Mouse (Mus musculus) kidney, postnatal 0 days (tissue): Measurements from ENCODE around the gene Fgfr2. TPM values are rescaled to one million over a fixed set of nuclear protein-coding genes. Genes with fewer than 3 reads are reported as not detected.
A peak's percentile ranks its signal among the peaks of the same experiment; 100 is the strongest.

Source experiments
- ATAC-seq: fragments of 200-750 bp; cut with Nextera tagmentation; replicated peaks from 2 replicates; pipeline ENCODE4 v1.8.0; 2017; ENCODE audit warnings: low read depth, moderate number of reproducible peaks, moderate TSS enrichment, moderate library complexity; ENCODE audit not compliant: low FRiP score
- DNase-seq: peaks from one replicate; pipeline ENCODE4 v3.0.0-alpha.2; 2016; ENCODE audit warnings: low spot score
- H3K27ac ChIP-seq: fragments of 300-500 bp; sonication (generic); 2 replicates; pipeline ENCODE4 v1.5.1; 2014; ENCODE audit warnings: mild to moderate bottlenecking
- H3K27me3 ChIP-seq: fragments of 300-500 bp; sonication (generic); 2 replicates; pipeline ENCODE4 v1.6.1; 2014; ENCODE audit warnings: low read length, mixed read lengths; ENCODE audit not compliant: insufficient read depth
- H3K36me3 ChIP-seq: fragments of 300-500 bp; sonication (generic); 2 replicates; pipeline ENCODE4 v1.6.1; 2014; ENCODE audit warnings: low read length, mixed read lengths; ENCODE audit not compliant: insufficient read depth
- H3K4me1 ChIP-seq: fragments of 300-500 bp; sonication (generic); replicated peaks from 2 replicates; pipeline ENCODE4 v1.6.1; 2014; ENCODE audit warnings: antibody characterized with exemption, low read length, mixed read lengths; ENCODE audit not compliant: insufficient read depth
- H3K4me2 ChIP-seq: fragments of 300-500 bp; sonication (generic); 2 replicates; pipeline ENCODE4 v1.6.1; 2014; ENCODE audit warnings: mild to moderate bottlenecking, low read length, moderate library complexity, mixed read lengths
- H3K4me3 ChIP-seq: fragments of 300-500 bp; sonication (generic); replicated peaks from 2 replicates; pipeline ENCODE4 v1.5.1; 2014; ENCODE audit warnings: low read depth, low read length
- H3K9ac ChIP-seq: fragments of 300-500 bp; sonication (generic); 2 replicates; pipeline ENCODE4 v1.6.1; 2014; ENCODE audit warnings: low read depth, low read length
- H3K9me3 ChIP-seq: fragments of 300-500 bp; sonication (generic); replicated peaks from 2 replicates; pipeline ENCODE4 v1.6.1; 2016; ENCODE audit warnings: low read length, inconsistent platforms, mixed read lengths
- CTCF ChIP-seq: IDR thresholded peaks from 2 replicates; pipeline ENCODE4 v1.5.1; 2016; ENCODE audit warnings: antibody characterized with exemption, low read depth, mild to moderate bottlenecking, moderate library complexity
- WGBS: fragments of 180-500 bp; shearing (Covaris S2); extraction: QIAGEN DNeasy Blood & Tissue Kit; methylation state at CpG from one replicate; pipeline ENCODE4 v1.1.7; 2014; 5-methylcytosine and 5-hydroxymethylcytosine counted together
- polyA plus RNA-seq: library from polyadenylated mRNA; unstranded; fragments of >200 nt; fragmentation: Nextera tagmentation; extraction: Ambion mirVana; gene quantifications from 2 replicates; pipeline ENCODE4 v1.2.1, GENCODE M21; 2015

The Fgfr2 gene
- polyA plus RNA-seq, 1 experiment from 2014 or later: 79.8 TPM

DNA sequence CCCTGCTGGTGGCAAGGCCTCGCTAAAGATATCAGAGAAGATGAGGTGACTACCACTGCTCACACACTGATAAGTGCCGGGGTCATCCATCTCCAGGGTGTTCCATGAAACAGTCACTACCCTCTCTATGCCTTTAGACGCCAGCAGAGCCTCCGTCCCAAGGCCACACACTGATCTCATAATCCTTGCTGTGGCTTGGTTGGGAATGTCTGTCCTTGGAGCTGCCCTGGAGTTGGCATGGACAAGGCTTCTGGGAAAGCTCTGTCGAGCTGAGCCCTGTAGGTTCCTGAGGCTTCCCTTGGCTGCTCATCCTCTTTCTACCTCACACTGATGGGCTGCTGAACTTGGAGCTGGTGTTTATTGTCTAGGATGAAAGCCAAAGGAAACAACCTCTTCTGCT is 2336.4 kb downstream of the Fgfr2 start:
- no peaks in the 10 kb centered on the region for H3K36me3 ChIP-seq
- H3K9me3 ChIP-seq: no peaks in the 10 kb centered on the region
- DNase-seq: no peak
- TF ChIP-seq CTCF: no peak
- ATAC-seq: no peak
- no peak overlapping the region for H3K4me3 ChIP-seq
- WGBS: 76% methylated on average over 5 of the region's 5 CpGs
- H3K27me3 ChIP-seq: no peaks in the 10 kb centered on the region
- peaks cover 6% of the 10 kb centered on the region; the same call in 1 of the 2 replicates for H3K4me1 ChIP-seq
- no peak overlapping the region for H3K9ac ChIP-seq
- H3K27ac ChIP-seq: no peak overlapping the region
- no peak overlapping the region for H3K4me2 ChIP-seq

DNA sequence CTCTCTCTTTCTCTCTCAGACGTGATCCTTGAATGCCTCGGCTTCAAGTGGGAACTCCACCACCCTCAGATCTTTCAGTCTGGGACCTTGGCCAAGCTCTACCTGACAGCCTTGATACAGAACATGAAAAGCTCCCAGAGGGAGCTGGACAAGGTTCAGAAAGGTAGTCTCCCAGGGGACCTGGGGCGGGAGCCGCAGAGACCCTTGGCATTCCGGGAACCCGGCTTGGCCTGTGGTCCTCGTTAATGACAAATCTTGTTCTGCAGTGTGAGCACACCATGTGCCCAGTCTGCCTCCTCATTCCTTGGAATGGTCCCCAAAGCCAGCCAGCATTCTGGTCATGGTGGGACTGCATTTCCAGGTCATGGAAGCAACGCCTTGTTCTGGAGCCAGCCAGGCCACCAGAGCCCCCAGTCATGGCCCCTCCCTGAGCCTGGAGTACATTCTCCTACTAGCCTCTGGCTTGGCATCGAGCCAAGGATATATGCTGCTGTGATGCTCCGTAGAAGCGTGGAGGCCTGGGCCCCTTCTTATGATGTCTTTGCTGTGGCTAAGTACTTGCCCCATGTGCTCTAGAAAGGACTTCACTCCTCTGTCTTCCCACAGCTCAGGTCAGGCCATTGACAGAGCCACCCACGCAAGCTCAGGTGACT is 2337.1 kb downstream of the Fgfr2 start:
- peak; percentile 29 for DNase-seq

DNA sequence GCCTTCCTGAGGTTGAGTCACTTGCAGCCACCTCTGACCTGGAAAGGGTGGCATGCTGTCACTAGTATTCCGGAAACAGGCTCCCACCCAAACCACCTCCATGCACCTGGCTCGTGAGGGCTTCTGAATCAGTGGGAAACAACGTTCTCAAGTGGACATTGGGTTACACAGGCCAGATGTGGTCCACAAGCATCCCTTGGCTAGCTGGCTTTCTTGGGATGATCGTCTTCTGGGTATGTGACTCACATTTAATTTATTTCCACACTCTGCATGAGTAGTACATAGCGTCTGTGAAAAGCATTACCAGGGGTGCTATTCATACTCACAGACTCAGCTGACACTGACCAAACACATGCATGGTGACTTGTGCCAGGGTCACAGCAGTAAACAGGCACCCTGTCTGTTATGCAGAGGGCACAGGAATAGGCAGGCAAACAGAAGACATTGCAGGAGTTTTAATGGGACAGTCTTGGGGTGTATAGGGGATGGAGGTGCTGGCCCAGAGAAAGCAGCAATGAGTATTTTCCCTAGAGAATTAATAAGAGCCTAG is 2340.6 kb downstream of the Fgfr2 start:
- no peak overlapping the region for H3K9ac ChIP-seq
- DNase-seq: no peak
- 74% methylated on average over 5 of the region's 5 CpGs for WGBS
- H3K27me3 ChIP-seq: no peaks in the 10 kb centered on the region
- no peak overlapping the region for H3K4me2 ChIP-seq
- no peak overlapping the region for H3K4me3 ChIP-seq
- no peak overlapping the region for H3K27ac ChIP-seq
- H3K4me1 ChIP-seq: peaks cover 6% of the 10 kb centered on the region; the same call in 1 of the 2 replicates
- no peaks in the 10 kb centered on the region for H3K36me3 ChIP-seq
- no peaks in the 10 kb centered on the region for H3K9me3 ChIP-seq
- TF ChIP-seq CTCF: no peak
- no peak for ATAC-seq

More for the DNA sequence above, 2337.1 kb downstream of the Fgfr2 start:
- no peak overlapping the region for H3K27ac ChIP-seq
- no peak overlapping the region for H3K9ac ChIP-seq
- H3K4me3 ChIP-seq: no peak overlapping the region
- WGBS: 61% methylated on average over 12 of the region's 12 CpGs
- TF ChIP-seq CTCF: no peak
- H3K27me3 ChIP-seq: no peaks in the 10 kb centered on the region
- peaks cover 6% of the 10 kb centered on the region; the same call in 1 of the 2 replicates for H3K4me1 ChIP-seq
- no peaks in the 10 kb centered on the region for H3K36me3 ChIP-seq
- peak; percentile 74 for ATAC-seq
- H3K4me2 ChIP-seq: no peak overlapping the region
- no peaks in the 10 kb centered on the region for H3K9me3 ChIP-seq

DNA sequence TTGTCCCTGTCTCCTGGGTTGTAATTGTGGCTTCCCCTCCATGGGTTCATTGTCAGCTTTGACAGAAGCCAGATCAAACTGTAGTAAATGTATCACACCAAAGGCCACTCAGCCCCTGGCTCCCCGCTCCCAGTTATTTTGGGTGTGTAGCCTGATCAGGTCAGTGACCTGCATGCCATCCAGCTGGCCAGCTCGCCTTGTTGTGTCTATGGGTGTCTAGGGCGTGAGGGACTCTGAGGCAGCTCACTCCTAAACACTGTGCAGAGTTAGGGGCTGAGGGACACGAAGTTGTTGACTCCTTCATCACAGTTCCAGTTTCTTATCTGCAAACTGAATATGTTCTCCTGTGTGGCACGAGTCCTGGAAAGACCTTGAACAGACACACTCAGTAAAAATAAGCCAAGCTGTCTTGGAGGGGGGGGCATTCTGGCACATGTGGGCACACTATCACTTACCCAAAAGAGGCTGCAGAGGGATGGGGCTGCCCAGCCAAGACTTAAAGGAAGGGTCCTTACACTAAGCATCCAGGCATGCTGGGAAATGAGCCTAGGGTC is 2342.2 kb downstream of the Fgfr2 start:
- H3K9ac ChIP-seq: no peak overlapping the region
- no peak for ATAC-seq
- no peak for TF ChIP-seq CTCF
- no peak for DNase-seq
- H3K36me3 ChIP-seq: no peaks in the 10 kb centered on the region
- H3K4me1 ChIP-seq: peaks cover under 1% of the 10 kb centered on the region; the same call in 1 of the 2 replicates
- H3K9me3 ChIP-seq: no peaks in the 10 kb centered on the region
- no peak overlapping the region for H3K27ac ChIP-seq
- WGBS: 65% methylated on average over 5 of the region's 5 CpGs
- no peaks in the 10 kb centered on the region for H3K27me3 ChIP-seq
- no peak overlapping the region for H3K4me2 ChIP-seq
- no peak overlapping the region for H3K4me3 ChIP-seq

DNA sequence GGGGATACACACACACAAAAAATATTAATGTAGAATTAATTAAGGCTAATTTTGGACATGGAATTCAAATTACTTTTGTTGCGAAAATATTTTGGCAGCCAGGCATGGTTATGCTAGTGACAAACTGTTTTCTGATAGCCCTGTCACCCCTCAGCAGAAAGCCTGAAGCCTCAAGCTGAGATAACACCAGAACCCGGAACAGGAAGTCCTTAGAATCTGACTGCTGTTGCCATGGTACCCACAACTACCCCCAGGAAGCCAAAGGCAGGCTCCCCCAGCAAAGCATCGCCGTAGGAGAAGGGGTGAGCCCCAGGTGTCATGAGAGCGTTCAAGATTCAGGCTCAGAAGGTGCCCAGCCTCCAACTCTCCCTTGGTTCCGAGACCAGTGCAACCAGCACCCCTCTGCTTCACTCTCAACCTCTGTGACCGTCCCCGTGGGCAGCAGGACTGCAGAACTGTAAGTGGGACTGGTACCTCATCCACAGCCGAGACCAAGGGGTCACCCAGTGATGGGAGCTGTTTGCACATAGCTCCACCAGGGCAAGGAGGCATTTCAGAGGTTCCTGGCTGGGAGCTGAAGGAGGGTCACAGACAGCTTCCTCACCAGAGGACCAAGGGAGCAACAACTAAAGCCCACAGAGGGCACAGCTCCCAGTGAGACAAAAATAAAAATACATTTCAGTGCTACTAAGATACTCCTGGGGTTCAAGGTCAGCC is 2349.1 kb downstream of the Fgfr2 start, which contains the start of gene Btbd16:
TSS of gene Btbd16 (plus strand) at position 156 of the 717 bp plus-strand sequence.
- 57% methylated on average over 9 of the region's 9 CpGs for WGBS
- ATAC-seq: no peak
- H3K36me3 ChIP-seq: no peaks in the 10 kb centered on the region
- no peak for DNase-seq
- H3K4me3 ChIP-seq: no peak within 1 kb of the TSS
- H3K9ac ChIP-seq: no peak within 1 kb of the TSS
- no peaks in the 10 kb centered on the region for H3K4me1 ChIP-seq
- H3K9me3 ChIP-seq: no peaks in the 10 kb centered on the region
- H3K4me2 ChIP-seq: no peak within 1 kb of the TSS
- H3K27me3 ChIP-seq: no peaks in the 10 kb centered on the region
- H3K27ac ChIP-seq: no peak within 1 kb of the TSS
- no peak for TF ChIP-seq CTCF

DNA sequence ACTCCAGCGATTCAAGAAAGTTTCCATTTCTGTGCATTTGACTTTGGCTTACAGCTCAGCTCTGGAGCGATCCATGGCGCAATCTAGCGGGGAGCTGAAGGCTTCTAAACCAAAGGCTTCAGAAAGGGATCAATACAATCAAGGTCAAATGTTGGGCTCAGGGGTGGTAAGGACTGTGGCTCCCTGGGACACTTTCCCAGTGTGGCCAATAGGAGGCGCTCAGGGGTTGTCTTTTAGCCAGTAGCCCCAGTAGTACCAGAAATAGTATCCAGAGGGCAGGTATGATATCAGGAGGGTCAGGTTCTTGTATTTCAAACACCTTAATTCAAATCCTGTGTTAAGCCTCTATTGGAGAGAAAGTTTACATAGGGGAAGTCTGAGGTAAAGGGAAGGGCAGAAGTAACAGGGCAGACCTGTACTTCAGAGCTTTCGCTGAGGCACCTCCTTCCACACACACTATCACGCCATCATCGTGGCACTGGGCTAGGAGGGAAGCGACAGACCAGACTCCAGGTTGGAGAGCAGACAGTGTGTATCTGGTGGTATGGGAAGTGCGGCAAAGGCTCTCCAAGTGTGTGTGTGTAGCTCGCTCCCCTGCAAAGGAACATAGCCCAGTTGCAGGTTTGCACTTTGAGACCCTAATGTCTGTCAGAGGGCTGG is 2349.8 kb downstream of the Fgfr2 start:
- no peak overlapping the region for H3K4me3 ChIP-seq
- H3K9ac ChIP-seq: no peak overlapping the region
- H3K9me3 ChIP-seq: no peaks in the 10 kb centered on the region
- no peak for ATAC-seq
- H3K27me3 ChIP-seq: no peaks in the 10 kb centered on the region
- DNase-seq: peak; percentile 48
- H3K36me3 ChIP-seq: no peaks in the 10 kb centered on the region
- WGBS: 74% methylated on average over 11 of the region's 11 CpGs
- H3K4me2 ChIP-seq: no peak overlapping the region
- peak; percentile 73 for TF ChIP-seq CTCF
- H3K27ac ChIP-seq: no peak overlapping the region
- no peaks in the 10 kb centered on the region for H3K4me1 ChIP-seq
